14 mouse cellular contexts compared by ENCODE assay signal in genomic region chr5:124931076-124931475, GRCm38 (mm10).
DNase-seq lines count a peak whose midpoint lies in the region; ATAC-seq and TF ChIP-seq lines count a peak whose summit lies in the region.
"Had no signal": no experiment of that assay in that cellular context is flagged by ENCODE, and none has a peak within 500 bp of the region (broad histone marks: within the 10 kb centered on the region; RNA-seq: fewer than 3 reads in every experiment).

No protein-coding gene starts in this region.

- peak overlapping the region; percentile 38 for H3K9ac ChIP-seq in forebrain, embryonic 13.5 days
- peak overlapping the region; percentile 24; the same call in 1 of the 2 replicates for H3K9ac ChIP-seq in limb, embryonic 12.5 days (replicated peaks)
- H3K9ac ChIP-seq in neural tube, embryonic 13.5 days: no peak overlapping the region
- H3K9ac ChIP-seq in heart, adult 2 months (ENCODE audit: low read depth, low read length): no peak overlapping the region
- H3K9ac ChIP-seq: liver, embryonic 15.5 days had no signal

- H3K4me3 ChIP-seq in forebrain, embryonic 13.5 days: no peak overlapping the region
- H3K4me3 ChIP-seq in limb, embryonic 12.5 days (replicated peaks): no peak overlapping the region
- H3K4me3 ChIP-seq in neural tube, embryonic 13.5 days: no peak overlapping the region
- H3K4me3 ChIP-seq in heart, adult 2 months: no peak overlapping the region
- H3K4me3 ChIP-seq: liver, embryonic 15.5 days had no signal

- TF ChIP-seq POLR2A in heart, adult 2 months (IDR thresholded peaks at IDR 0.05; ENCODE audit: insufficient read depth, low read depth, low read length): no peak

- no peaks in the 10 kb centered on the region for H3K27me3 ChIP-seq in forebrain, embryonic 13.5 days
- no peaks in the 10 kb centered on the region for H3K27me3 ChIP-seq in limb, embryonic 12.5 days
- no peaks in the 10 kb centered on the region for H3K27me3 ChIP-seq in neural tube, embryonic 13.5 days
- H3K27me3 ChIP-seq in heart, adult 2 months (ENCODE audit: control insufficient read depth, insufficient read depth, low read length): no peaks in the 10 kb centered on the region
- H3K27me3 ChIP-seq: CH12.LX; liver, embryonic 15.5 days had no signal

- no peak overlapping the region for H3K4me2 ChIP-seq in forebrain, embryonic 13.5 days
- no peak overlapping the region for H3K4me2 ChIP-seq in limb, embryonic 12.5 days
- H3K4me2 ChIP-seq in neural tube, embryonic 13.5 days: no peak overlapping the region
- H3K4me2 ChIP-seq: liver, embryonic 15.5 days had no signal

- peaks cover 19% of the 10 kb centered on the region for H3K4me1 ChIP-seq in forebrain, embryonic 13.5 days
- H3K4me1 ChIP-seq in limb, embryonic 12.5 days (replicated peaks): peaks cover 24% of the 10 kb centered on the region
- H3K4me1 ChIP-seq in neural tube, embryonic 13.5 days (replicated peaks): peaks cover 22% of the 10 kb centered on the region
- no peaks in the 10 kb centered on the region for H3K4me1 ChIP-seq in heart, adult 2 months (ENCODE audit: control insufficient read depth, insufficient read depth, low read length)
- H3K4me1 ChIP-seq: liver, embryonic 15.5 days had no signal

- H3K9me3 ChIP-seq in forebrain, embryonic 13.5 days (replicated peaks): peaks cover 4% of the 10 kb centered on the region
- peaks cover 7% of the 10 kb centered on the region; the same call in 1 of the 2 replicates for H3K9me3 ChIP-seq in limb, embryonic 12.5 days
- peaks cover 6% of the 10 kb centered on the region; the same call in 1 of the 2 replicates for H3K9me3 ChIP-seq in neural tube, embryonic 13.5 days
- H3K9me3 ChIP-seq: liver, embryonic 15.5 days had no signal

- peak; percentile 58; the same call in 1 of the 2 replicates for ATAC-seq in forebrain, embryonic 13.5 days
- no peak; the same call in 1 of the 2 replicates for ATAC-seq in limb, embryonic 12.5 days (ENCODE audit: insufficient number of reproducible peaks, insufficient read depth, low FRiP score, low TSS enrichment, low read depth)
- ATAC-seq in neural tube, embryonic 13.5 days (ENCODE audit: low read depth): no peak
- no peak for ATAC-seq in monocyte, adult 5-6 weeks (replicated peaks; ENCODE audit: insufficient number of reproducible peaks, low FRiP score, low TSS enrichment, poor library complexity, severe bottlenecking)

- peak; percentile 51 for DNase-seq in embryo, embryonic 9.5 days (ENCODE audit: extremely low spot score)
- no peak for DNase-seq in adrenal gland, postnatal 10 days
- no peak for DNase-seq in heart, adult 2 months
- DNase-seq: adrenal gland, postnatal 36 days; cerebellum, adult 9-11 months; heart, adult 18-20 months; heart, postnatal 4 days had no signal

- no peaks in the 10 kb centered on the region for H3K79me2 ChIP-seq in heart, adult 2 months (replicated peaks; ENCODE audit: control insufficient read depth, insufficient read depth, low read length)

- intact Hi-C loops in heart, adult 2 months (cut with DNase I): no loop called here

- 8% methylated on average over 8 of the region's 8 CpGs for WGBS in forebrain, embryonic 13.5 days
- 31% methylated on average over 8 of the region's 8 CpGs for WGBS in limb, embryonic 12.5 days
- WGBS in neural tube, embryonic 13.5 days: 10% methylated on average over 8 of the region's 8 CpGs
- WGBS in heart, adult 2 months: 76% methylated on average over 8 of the region's 8 CpGs

- H3K36me3 ChIP-seq in forebrain, embryonic 13.5 days (ENCODE audit: poor library complexity, severe bottlenecking): no peaks in the 10 kb centered on the region
- no peaks in the 10 kb centered on the region for H3K36me3 ChIP-seq in limb, embryonic 12.5 days
- H3K36me3 ChIP-seq in neural tube, embryonic 13.5 days: no peaks in the 10 kb centered on the region
- no peaks in the 10 kb centered on the region for H3K36me3 ChIP-seq in heart, adult 2 months (ENCODE audit: control insufficient read depth, insufficient read depth, low read length)
- H3K36me3 ChIP-seq: liver, embryonic 15.5 days had no signal

- no peak for TF ChIP-seq EP300 in heart, adult 2 months (IDR thresholded peaks at IDR 0.05; ENCODE audit: insufficient read depth, low read depth, low read length)

- peak overlapping the region; percentile 11; the same call in 1 of the 2 replicates for H3K27ac ChIP-seq in forebrain, embryonic 13.5 days
- H3K27ac ChIP-seq in limb, embryonic 12.5 days: peak overlapping the region; percentile 90
- H3K27ac ChIP-seq in neural tube, embryonic 13.5 days (replicated peaks): peak overlapping the region; percentile 43
- H3K27ac ChIP-seq in heart, adult 2 months: no peak overlapping the region
- H3K27ac ChIP-seq: kidney, postnatal 0 days; liver, embryonic 15.5 days had no signal

- TF ChIP-seq CTCF in heart, adult 2 months (IDR thresholded peaks at IDR 0.05): no peak

Comparison
In these comparisons a context has a peak if more than half of its experiments do, and no peak if none do; other contexts are left out.
1. H3K9ac ChIP-seq: peak in forebrain, embryonic 13.5 days (single experiment) and limb, embryonic 12.5 days (single experiment); none in neural tube, embryonic 13.5 days (single experiment) and heart, adult 2 months (single experiment).